Mouse (Mus musculus) neural tube, embryonic 11.5 days (tissue): ENCODE measurements around the gene Fuca1. TPM values are rescaled to one million over a fixed set of nuclear protein-coding genes. Genes with fewer than 3 reads are reported as not detected.

Experiments
- ATAC-seq: fragments of 200-750 bp; cut with Nextera tagmentation; 2 replicates; pipeline ENCODE4 v1.8.0; 2017; ENCODE audit warnings: moderate number of reproducible peaks, mild to moderate bottlenecking, moderate TSS enrichment, moderate library complexity; ENCODE audit not compliant: insufficient read depth, low FRiP score, low TSS enrichment
- DNase-seq: peaks from one replicate; pipeline ENCODE4 v3.0.0-alpha.2; 2015; ENCODE audit warnings: low spot score
- H3K27ac ChIP-seq: fragments of 300-500 bp; sonication (generic); 2 replicates; pipeline ENCODE4 v1.5.1; 2014; ENCODE audit warnings: low read depth, mild to moderate bottlenecking, low read length
- H3K27me3 ChIP-seq: fragments of 300-500 bp; sonication (generic); 2 replicates; pipeline ENCODE4 v1.6.1; 2014; ENCODE audit warnings: mild to moderate bottlenecking, low read length, mixed read lengths; ENCODE audit not compliant: control insufficient read depth, insufficient read depth
- H3K36me3 ChIP-seq: fragments of 300-500 bp; sonication (generic); 2 replicates; pipeline ENCODE4 v1.6.1; 2014; ENCODE audit warnings: mild to moderate bottlenecking, low read length, moderate library complexity, mixed read lengths; ENCODE audit not compliant: control insufficient read depth, insufficient read depth
- H3K4me1 ChIP-seq: fragments of 300-500 bp; sonication (generic); 2 replicates; pipeline ENCODE4 v1.6.1; 2014; ENCODE audit warnings: low read length, mixed read lengths; ENCODE audit not compliant: control insufficient read depth, insufficient read depth
- H3K4me2 ChIP-seq: fragments of 300-500 bp; sonication (generic); 2 replicates; pipeline ENCODE4 v1.6.1; 2014; ENCODE audit warnings: low read depth, mild to moderate bottlenecking, moderate library complexity
- H3K4me3 ChIP-seq: fragments of 300-500 bp; sonication (generic); 2 replicates; pipeline ENCODE4 v1.5.1; 2014; ENCODE audit warnings: low read depth, low read length
- H3K9ac ChIP-seq: fragments of 300-500 bp; sonication (generic); 2 replicates; pipeline ENCODE4 v1.6.1; 2014; ENCODE audit warnings: mild to moderate bottlenecking, low read length
- H3K9me3 ChIP-seq: fragments of 300-500 bp; sonication (generic); 2 replicates; pipeline ENCODE4 v1.6.1; 2016; ENCODE audit warnings: low read length; ENCODE audit not compliant: control insufficient read depth
- WGBS: fragments of 180-500 bp; shearing (Covaris S2); extraction: QIAGEN DNeasy Blood & Tissue Kit; methylation state at CpG from one replicate; pipeline ENCODE4 v1.1.7; 2014; 5-methylcytosine and 5-hydroxymethylcytosine counted together
- polyA plus RNA-seq: library from polyadenylated mRNA; unstranded; fragments of >200 nt; fragmentation: Nextera tagmentation; extraction: Ambion mirVana; gene quantifications from 2 replicates; pipeline ENCODE4 v1.2.1, GENCODE M21; 2014

Gene Fuca1
- polyA plus RNA-seq, 1 experiment from 2014 or later = 60.6 TPM

DNA sequence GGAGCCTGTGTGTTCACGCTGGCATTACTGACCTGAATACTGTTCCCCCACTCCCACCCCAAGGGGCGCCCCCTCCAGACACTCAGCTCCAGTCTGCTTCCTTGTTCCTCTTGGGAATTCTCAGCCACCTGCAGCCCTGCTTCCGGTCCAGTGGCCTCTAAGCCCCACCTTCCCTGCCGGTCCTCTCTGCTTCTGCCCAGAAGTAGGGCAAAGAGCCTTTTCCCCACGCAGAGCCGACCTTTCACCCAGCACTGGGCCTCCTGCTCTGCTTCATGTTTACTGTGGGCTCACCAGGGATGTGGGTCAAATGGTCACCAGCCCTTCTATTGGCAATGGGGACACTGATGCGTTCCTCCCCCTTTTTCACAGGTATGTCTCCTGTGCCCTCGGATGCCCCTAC is 37.8 kb downstream of the Fuca1 start:
- ATAC-seq = no peak
- Histone ChIP-seq H3K4me1 (no peaks in the 10 kb centered on the region), H3K9me3 (no peaks in the 10 kb centered on the region), H3K36me3 (no peaks in the 10 kb centered on the region; the same call in 1 of the 2 replicates), H3K9ac (no peak overlapping the region), H3K4me3 (no peak overlapping the region), H3K27me3 (no peaks in the 10 kb centered on the region), H3K4me2 (no peak overlapping the region), H3K27ac (no peak overlapping the region)
- WGBS = 70% methylated on average over 8 of the region's 8 CpGs
- DNase-seq = no peak

GRCm38 (mm10) chr4:135960717-135961116 is 40.2 kb downstream of the Fuca1 start:
- no peaks in the 10 kb centered on the region; the same call in 1 of the 2 replicates for H3K36me3 ChIP-seq
- ATAC-seq (no peak), DNase-seq (peak; percentile 87)
- peaks cover 8% of the 10 kb centered on the region for H3K4me1 ChIP-seq
- no peak overlapping the region; the same call in 1 of the 2 replicates for H3K9ac ChIP-seq
- WGBS = 20% methylated on average over 5 of the region's 5 CpGs
- H3K27me3 ChIP-seq = no peaks in the 10 kb centered on the region
- no peaks in the 10 kb centered on the region for H3K9me3 ChIP-seq
- no peak overlapping the region for H3K4me3 ChIP-seq
- no peak overlapping the region for H3K27ac ChIP-seq
- H3K4me2 ChIP-seq = no peak overlapping the region

GRCm38 (mm10) chr4:135961709-135962108 is 41.2 kb downstream of the Fuca1 start:
- Histone ChIP-seq H3K4me1 (peaks cover 8% of the 10 kb centered on the region), H3K36me3 (peaks cover 3% of the 10 kb centered on the region; the same call in 1 of the 2 replicates), H3K9ac (no peak overlapping the region), H3K4me3 (no peak overlapping the region), H3K4me2 (no peak overlapping the region), H3K27me3 (no peaks in the 10 kb centered on the region), H3K9me3 (no peaks in the 10 kb centered on the region), H3K27ac (no peak overlapping the region)
- DNase-seq (no peak), ATAC-seq (no peak)
- WGBS = 92% methylated on average over 5 of the region's 5 CpGs

DNA sequence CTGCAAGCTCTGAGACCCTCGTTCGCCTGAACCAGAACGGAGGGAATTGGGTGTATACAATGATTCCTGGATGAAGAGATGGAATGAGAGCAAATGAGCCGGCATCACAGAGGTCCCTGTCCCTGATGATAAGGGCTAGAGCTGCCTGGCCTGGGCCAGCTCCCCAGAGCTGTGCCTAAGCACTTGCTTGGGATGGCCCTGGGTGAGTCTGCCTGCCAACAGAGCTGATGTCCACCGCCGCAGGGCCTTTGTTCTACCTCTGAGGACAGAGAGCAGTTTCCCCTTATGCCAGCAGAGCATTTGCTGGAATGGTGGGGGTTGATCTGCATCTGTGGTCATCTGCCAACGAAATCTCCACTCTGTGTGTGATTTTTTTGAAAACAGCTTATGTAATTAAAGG is 41.7 kb downstream of the Fuca1 start:
- WGBS = 88% methylated on average over 7 of the region's 7 CpGs

DNA sequence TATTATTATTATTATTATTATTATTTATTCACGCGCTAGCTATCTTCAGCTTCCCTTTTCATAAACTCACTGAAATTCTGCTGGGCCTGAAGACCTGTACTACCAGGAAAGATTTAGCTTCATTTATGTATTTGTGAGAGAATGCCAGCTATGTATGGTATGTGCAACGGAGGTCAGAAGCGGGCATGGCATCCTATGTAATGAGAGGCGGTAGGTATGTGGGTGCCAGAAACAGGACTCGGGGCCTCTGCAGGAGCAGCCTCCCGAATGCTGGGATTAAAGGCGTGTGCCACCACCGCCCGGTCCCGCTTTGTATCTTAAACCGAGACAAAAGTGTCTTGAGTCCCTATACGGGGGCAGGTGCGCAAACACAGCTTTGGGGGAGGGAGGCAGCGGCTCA is 42.4 kb downstream of the Fuca1 start:
- Histone ChIP-seq H3K4me1 (peaks cover 8% of the 10 kb centered on the region), H3K27ac (peak overlapping the region; percentile 56), H3K4me3 (peak overlapping the region; percentile 70), H3K36me3 (peaks cover 12% of the 10 kb centered on the region), H3K9ac (peak overlapping the region; percentile 83), H3K4me2 (peak overlapping the region; percentile 93), H3K9me3 (no peaks in the 10 kb centered on the region), H3K27me3 (no peaks in the 10 kb centered on the region)
- DNase-seq = no peak
- ATAC-seq = 0 out of 2 replicates have a peak, but pooled peaks have one; percentile 8
- WGBS = 5% methylated on average over 15 of the region's 15 CpGs

More for the DNA sequence above, 41.7 kb downstream of the Fuca1 start:
- DNase-seq (no peak), ATAC-seq (no peak)
- H3K27ac ChIP-seq = no peak overlapping the region
- peaks cover 6% of the 10 kb centered on the region for H3K36me3 ChIP-seq
- no peaks in the 10 kb centered on the region for H3K27me3 ChIP-seq
- no peak overlapping the region for H3K4me2 ChIP-seq
- no peak overlapping the region for H3K4me3 ChIP-seq
- H3K9me3 ChIP-seq = no peaks in the 10 kb centered on the region
- H3K9ac ChIP-seq = no peak overlapping the region
- peaks cover 8% of the 10 kb centered on the region for H3K4me1 ChIP-seq

DNA sequence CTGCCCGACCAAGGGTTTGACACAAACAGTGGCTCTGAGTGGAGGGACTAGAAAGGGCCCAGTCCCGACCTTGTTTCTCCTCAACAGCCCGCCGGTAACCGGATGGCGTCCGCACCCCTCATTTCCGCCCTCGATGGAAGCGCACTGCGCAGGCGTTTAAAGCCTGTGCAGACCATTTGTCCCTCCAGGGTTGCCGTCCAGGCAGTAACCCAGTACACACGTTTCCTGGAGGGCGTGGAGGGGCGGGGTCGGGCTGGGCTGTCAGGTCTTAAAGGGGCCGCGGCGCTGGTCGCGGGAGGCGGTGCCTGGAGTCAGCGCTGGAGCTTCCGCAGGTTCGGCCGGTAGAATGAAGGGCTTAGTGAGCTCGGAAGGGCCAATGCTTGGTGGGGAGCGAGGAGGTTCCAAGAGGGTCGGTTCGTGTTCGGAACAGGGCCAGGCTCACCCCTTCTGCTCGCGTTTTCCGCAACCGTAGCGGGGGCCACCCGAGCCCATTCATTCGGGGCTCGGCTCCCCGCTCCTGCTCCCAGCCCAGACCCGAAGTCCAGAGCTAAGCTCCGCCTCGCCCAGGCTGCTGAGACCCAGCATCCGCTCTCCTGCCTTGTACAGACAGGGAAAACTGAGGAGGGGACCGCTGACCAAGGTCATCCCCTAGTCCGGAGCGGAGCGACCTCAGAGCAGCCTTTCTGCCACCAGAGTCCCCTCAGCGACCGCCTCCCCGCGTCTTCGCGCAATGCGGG is 43.1 kb downstream of the Fuca1 start, which contains the start of gene Gale:
Gale (plus strand) TSS at position 271 of the 737 bp plus-strand sequence.
- H3K9me3 ChIP-seq = no peaks in the 10 kb centered on the region
- peaks cover 17% of the 10 kb centered on the region for H3K36me3 ChIP-seq
- no peaks in the 10 kb centered on the region for H3K27me3 ChIP-seq
- 0% methylated on average over 56 of the region's 56 CpGs for WGBS
- H3K9ac ChIP-seq = peak within 1 kb of the TSS; percentile 83
- peak within 1 kb of the TSS; percentile 60 for H3K27ac ChIP-seq
- H3K4me2 ChIP-seq = peak within 1 kb of the TSS; percentile 93
- ATAC-seq = peak; percentile 83
- peaks cover 8% of the 10 kb centered on the region for H3K4me1 ChIP-seq
- peak within 1 kb of the TSS; percentile 70 for H3K4me3 ChIP-seq
- peak; percentile 97 for DNase-seq

- H3K4me1 ChIP-seq = peaks cover 8% of the 10 kb centered on the region
- no peaks in the 10 kb centered on the region for H3K9me3 ChIP-seq
- peak overlapping the region; percentile 93 for H3K4me2 ChIP-seq
- H3K4me3 ChIP-seq = peak overlapping the region; percentile 70
- WGBS = 5% methylated on average over 12 of the region's 12 CpGs
- no peak overlapping the region for H3K27ac ChIP-seq
- DNase-seq (no peak), ATAC-seq (no peak)
- H3K27me3 ChIP-seq = no peaks in the 10 kb centered on the region
- peaks cover 23% of the 10 kb centered on the region for H3K36me3 ChIP-seq
- H3K9ac ChIP-seq = peak overlapping the region; percentile 83
Observed at GRCm38 (mm10) chr4:135964426-135964825, 43.9 kb downstream of the Fuca1 start.

GRCm38 (mm10) chr4:135965113-135965512 is 44.6 kb downstream of the Fuca1 start:
- Histone ChIP-seq H3K36me3 (peaks cover 28% of the 10 kb centered on the region), H3K4me3 (no peak overlapping the region), H3K4me1 (peaks cover 8% of the 10 kb centered on the region), H3K4me2 (no peak overlapping the region), H3K27me3 (no peaks in the 10 kb centered on the region), H3K27ac (no peak overlapping the region), H3K9ac (no peak overlapping the region), H3K9me3 (no peaks in the 10 kb centered on the region)
- DNase-seq (no peak), ATAC-seq (no peak)
- 86% methylated on average over 9 of the region's 9 CpGs for WGBS

GRCm38 (mm10) chr4:135966283-135966682 is 45.7 kb downstream of the Fuca1 start:
- Histone ChIP-seq H3K9ac (no peak overlapping the region), H3K27ac (no peak overlapping the region), H3K4me3 (no peak overlapping the region), H3K36me3 (peaks cover 31% of the 10 kb centered on the region), H3K27me3 (no peaks in the 10 kb centered on the region), H3K4me2 (no peak overlapping the region), H3K4me1 (peaks cover 11% of the 10 kb centered on the region), H3K9me3 (no peaks in the 10 kb centered on the region)
- no peak for DNase-seq
- 92% methylated on average over 16 of the region's 16 CpGs for WGBS
- ATAC-seq = no peak
